Mouse (Mus musculus): Measurements from ENCODE around the gene Eme2. TPM values are rescaled to one million over a fixed set of nuclear protein-coding genes. Genes with fewer than 3 reads are reported as not detected.

Gene Eme2
- polyA plus RNA-seq, 1 experiment, result 35.6 TPM

DNA sequence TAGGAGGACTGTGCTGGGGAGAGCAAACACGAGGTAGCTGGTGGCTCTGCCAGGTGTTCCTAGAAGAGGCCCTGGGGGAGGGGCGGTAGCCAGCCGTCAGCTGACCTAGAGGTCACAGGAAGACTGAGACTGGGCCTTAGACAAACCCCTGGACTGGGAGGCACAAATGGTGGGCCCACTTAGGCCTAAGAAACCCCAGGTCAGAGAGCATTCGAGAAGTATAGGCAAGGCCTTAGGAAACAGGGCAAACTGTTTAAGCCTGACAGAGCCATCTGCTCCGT, 16.8 kb downstream of the Eme2 start:
- TF ChIP-seq POLR2A (IDR thresholded peaks at IDR 0.05; ENCODE audit: borderline replicate concordance, control insufficient read depth, low read depth, low read length), result no peak
- TF ChIP-seq CTCF (IDR thresholded peaks at IDR 0.05; ENCODE audit: control insufficient read depth, insufficient read depth, low read length), result no peak
- WGBS, result 61% methylated on average over 5 of the region's 5 CpGs
- no peaks in the 10 kb centered on the region; the same call in 1 of the 2 replicates for H3K4me1 ChIP-seq (ENCODE audit: control insufficient read depth, insufficient read depth, low read length)
- no peak overlapping the region for H3K4me3 ChIP-seq (replicated peaks; ENCODE audit: control insufficient read depth, low read depth, low read length)
- H3K27ac ChIP-seq (ENCODE audit: control insufficient read depth, insufficient read depth, low read depth, low read length, poor library complexity), result no peak overlapping the region

GRCm38 (mm10) chr17:24877336-24878116, 17.4 kb downstream of the Eme2 start:
- WGBS, result 73% methylated on average over 10 of the region's 10 CpGs
- TF ChIP-seq POLR2A (IDR thresholded peaks at IDR 0.05; ENCODE audit: borderline replicate concordance, control insufficient read depth, low read depth, low read length) (no peak), CTCF (IDR thresholded peaks at IDR 0.05; ENCODE audit: control insufficient read depth, insufficient read depth, low read length) (no peak)
- Histone ChIP-seq H3K27ac (ENCODE audit: control insufficient read depth, insufficient read depth, low read depth, low read length, poor library complexity) (no peak overlapping the region), H3K4me1 (ENCODE audit: control insufficient read depth, insufficient read depth, low read length) (no peaks in the 10 kb centered on the region; the same call in 1 of the 2 replicates), H3K4me3 (replicated peaks; ENCODE audit: control insufficient read depth, low read depth, low read length) (no peak overlapping the region)

- no peaks in the 10 kb centered on the region; the same call in 1 of the 2 replicates for H3K4me1 ChIP-seq (ENCODE audit: control insufficient read depth, insufficient read depth, low read length)
- no peak for TF ChIP-seq POLR2A (IDR thresholded peaks at IDR 0.05; ENCODE audit: borderline replicate concordance, control insufficient read depth, low read depth, low read length)
- TF ChIP-seq CTCF (IDR thresholded peaks at IDR 0.05; ENCODE audit: control insufficient read depth, insufficient read depth, low read length), result no peak
- H3K4me3 ChIP-seq (replicated peaks; ENCODE audit: control insufficient read depth, low read depth, low read length), result no peak overlapping the region
- H3K27ac ChIP-seq (ENCODE audit: control insufficient read depth, insufficient read depth, low read depth, low read length, poor library complexity), result no peak overlapping the region
- WGBS, result 82% methylated on average over 8 of the region's 8 CpGs
Measured at GRCm38 (mm10) chr17:24874989-24875388, 19.9 kb downstream of the Eme2 start.

DNA sequence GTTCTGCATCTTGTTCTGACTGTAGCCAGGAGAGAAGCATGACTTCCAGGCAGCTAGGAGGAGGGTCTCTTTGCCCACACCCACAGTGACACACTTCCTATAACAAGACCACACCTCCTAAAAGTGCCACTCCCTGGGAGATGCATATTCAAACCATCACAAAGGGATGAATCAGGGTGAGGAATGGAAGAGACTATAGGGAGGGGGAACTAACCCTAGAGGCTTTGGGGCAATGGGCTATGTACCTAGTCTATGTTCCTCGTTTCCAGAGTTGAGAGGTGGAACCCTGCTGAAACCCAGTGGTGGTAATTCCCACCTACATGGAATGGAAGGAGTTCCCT, 20.5 kb downstream of the Eme2 start:
- TF ChIP-seq CTCF (IDR thresholded peaks at IDR 0.05; ENCODE audit: control insufficient read depth, insufficient read depth, low read length) (no peak), POLR2A (IDR thresholded peaks at IDR 0.05; ENCODE audit: borderline replicate concordance, control insufficient read depth, low read depth, low read length) (no peak)
- no peak overlapping the region for H3K4me3 ChIP-seq (replicated peaks; ENCODE audit: control insufficient read depth, low read depth, low read length)
- WGBS, result 33% methylated on average over 1 of the region's 1 CpGs
- H3K27ac ChIP-seq (ENCODE audit: control insufficient read depth, insufficient read depth, low read depth, low read length, poor library complexity), result no peak overlapping the region
- no peaks in the 10 kb centered on the region for H3K4me1 ChIP-seq (ENCODE audit: control insufficient read depth, insufficient read depth, low read length)

GRCm38 (mm10) chr17:24873695-24874404, 21.0 kb downstream of the Eme2 start:
- Histone ChIP-seq H3K27ac (ENCODE audit: control insufficient read depth, insufficient read depth, low read depth, low read length, poor library complexity) (no peak overlapping the region), H3K4me3 (replicated peaks; ENCODE audit: control insufficient read depth, low read depth, low read length) (no peak overlapping the region), H3K4me1 (ENCODE audit: control insufficient read depth, insufficient read depth, low read length) (no peaks in the 10 kb centered on the region)
- WGBS, result 53% methylated on average over 4 of the region's 4 CpGs
- TF ChIP-seq CTCF (IDR thresholded peaks at IDR 0.05; ENCODE audit: control insufficient read depth, insufficient read depth, low read length) (no peak), POLR2A (IDR thresholded peaks at IDR 0.05; ENCODE audit: borderline replicate concordance, control insufficient read depth, low read depth, low read length) (no peak)

GRCm38 (mm10) chr17:24867914-24868313, 27.0 kb downstream of the Eme2 start:
- Histone ChIP-seq H3K27ac (ENCODE audit: control insufficient read depth, insufficient read depth, low read depth, low read length, poor library complexity) (no peak overlapping the region), H3K4me1 (ENCODE audit: control insufficient read depth, insufficient read depth, low read length) (no peaks in the 10 kb centered on the region), H3K4me3 (replicated peaks; ENCODE audit: control insufficient read depth, low read depth, low read length) (no peak overlapping the region)
- no peak for TF ChIP-seq POLR2A (IDR thresholded peaks at IDR 0.05; ENCODE audit: borderline replicate concordance, control insufficient read depth, low read depth, low read length)
- no peak for TF ChIP-seq CTCF (IDR thresholded peaks at IDR 0.05; ENCODE audit: control insufficient read depth, insufficient read depth, low read length)
- 95% methylated on average over 10 of the region's 10 CpGs for WGBS

- H3K27ac ChIP-seq (ENCODE audit: control insufficient read depth, insufficient read depth, low read depth, low read length, poor library complexity), result no peak within 1 kb of the TSS
- H3K4me3 ChIP-seq (replicated peaks; ENCODE audit: control insufficient read depth, low read depth, low read length), result no peak within 1 kb of the TSS
- no peak for TF ChIP-seq POLR2A (IDR thresholded peaks at IDR 0.05; ENCODE audit: borderline replicate concordance, control insufficient read depth, low read depth, low read length)
- no peak for TF ChIP-seq CTCF (IDR thresholded peaks at IDR 0.05; ENCODE audit: control insufficient read depth, insufficient read depth, low read length)
- no peaks in the 10 kb centered on the region for H3K4me1 ChIP-seq (ENCODE audit: control insufficient read depth, insufficient read depth, low read length)
- WGBS, result 95% methylated on average over 8 of the region's 8 CpGs
Measured at GRCm38 (mm10) chr17:24865776-24866175, 29.1 kb downstream of the Eme2 start, which contains the start of gene Igfals. Gene Igfals, plus strand, starts transcription at chr17:24865997.

DNA sequence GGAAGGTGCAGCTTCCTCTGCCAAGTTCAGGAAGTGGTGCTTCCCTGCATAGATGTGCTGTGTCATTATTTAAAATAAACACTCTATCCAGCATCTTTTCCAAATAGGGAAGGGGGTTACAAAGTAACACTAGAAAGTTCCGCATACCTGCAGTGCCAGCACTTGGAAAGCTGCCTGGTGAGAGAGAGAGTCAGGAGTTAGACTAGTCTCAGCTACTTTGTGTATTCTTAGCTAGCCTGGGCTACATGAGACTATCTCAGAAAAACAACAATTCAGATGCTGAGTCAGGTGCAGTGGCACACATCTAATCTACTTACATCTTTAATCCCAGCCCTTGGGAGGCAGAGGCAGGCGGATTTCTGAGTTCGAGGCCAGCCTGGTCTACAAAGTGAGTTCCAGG, 33.1 kb downstream of the Eme2 start:
- Histone ChIP-seq H3K27ac (ENCODE audit: control insufficient read depth, insufficient read depth, low read depth, low read length, poor library complexity) (no peak overlapping the region), H3K4me1 (ENCODE audit: control insufficient read depth, insufficient read depth, low read length) (peaks cover 3% of the 10 kb centered on the region; the same call in 1 of the 2 replicates), H3K4me3 (replicated peaks; ENCODE audit: control insufficient read depth, low read depth, low read length) (no peak overlapping the region)
- 94% methylated on average over 3 of the region's 3 CpGs for WGBS
- TF ChIP-seq CTCF (IDR thresholded peaks at IDR 0.05; ENCODE audit: control insufficient read depth, insufficient read depth, low read length), result no peak
- TF ChIP-seq POLR2A (IDR thresholded peaks at IDR 0.05; ENCODE audit: borderline replicate concordance, control insufficient read depth, low read depth, low read length), result no peak
